Mouse (Mus musculus): ENCODE measurements at regions not wholly inside any gene's neighbourhood (a gene's known extent, or its start where the extent isn't known, plus 50 kb on each side); places are given as distances from the start of the nearest gene placed in this dataset.

- H3K4me3 ChIP-seq (ENCODE audit: low read depth, low read length): no peak overlapping the region
- peak; percentile 67 for TF ChIP-seq CTCF (IDR thresholded peaks at IDR 0.05; ENCODE audit: low read depth)
- peak; percentile 36 for ATAC-seq
- H3K36me3 ChIP-seq (ENCODE audit: control insufficient read depth, insufficient read depth): no peaks in the 10 kb centered on the region
- no peaks in the 10 kb centered on the region for H3K4me1 ChIP-seq (replicated peaks; ENCODE audit: control insufficient read depth, insufficient read depth, low read length)
- no peak overlapping the region for H3K4me2 ChIP-seq (replicated peaks; ENCODE audit: low read depth)
- H3K9ac ChIP-seq (ENCODE audit: low read depth, low read length): no peak overlapping the region
- H3K9me3 ChIP-seq (ENCODE audit: control insufficient read depth): no peaks in the 10 kb centered on the region
- H3K27me3 ChIP-seq (replicated peaks; ENCODE audit: control insufficient read depth, insufficient read depth, low read length): no peaks in the 10 kb centered on the region
- H3K27ac ChIP-seq (ENCODE audit: low read depth, low read length): no peak overlapping the region
Observed at GRCm38 (mm10) chr11:82612026-82612425, 152.1 kb downstream of the Cct6b start.

GRCm38 (mm10) chr11:82608963-82609362 is 155.2 kb downstream of the Cct6b start:
- Histone ChIP-seq H3K27ac (ENCODE audit: low read depth, low read length) (no peak overlapping the region), H3K27me3 (replicated peaks; ENCODE audit: control insufficient read depth, insufficient read depth, low read length) (no peaks in the 10 kb centered on the region), H3K4me3 (ENCODE audit: low read depth, low read length) (no peak overlapping the region), H3K9ac (ENCODE audit: low read depth, low read length) (no peak overlapping the region), H3K4me2 (replicated peaks; ENCODE audit: low read depth) (no peak overlapping the region), H3K36me3 (ENCODE audit: control insufficient read depth, insufficient read depth) (no peaks in the 10 kb centered on the region), H3K9me3 (ENCODE audit: control insufficient read depth) (no peaks in the 10 kb centered on the region), H3K4me1 (replicated peaks; ENCODE audit: control insufficient read depth, insufficient read depth, low read length) (no peaks in the 10 kb centered on the region)
- WGBS: 57% methylated on average over 1 of the region's 1 CpGs
- no peak for TF ChIP-seq CTCF (IDR thresholded peaks at IDR 0.05; ENCODE audit: low read depth)
- no peak for ATAC-seq

- Histone ChIP-seq H3K36me3 (ENCODE audit: control insufficient read depth, insufficient read depth) (no peaks in the 10 kb centered on the region), H3K4me2 (replicated peaks; ENCODE audit: low read depth) (no peak overlapping the region), H3K27ac (ENCODE audit: low read depth, low read length) (no peak overlapping the region), H3K4me1 (replicated peaks; ENCODE audit: control insufficient read depth, insufficient read depth, low read length) (no peaks in the 10 kb centered on the region), H3K9ac (ENCODE audit: low read depth, low read length) (no peak overlapping the region), H3K9me3 (ENCODE audit: control insufficient read depth) (no peaks in the 10 kb centered on the region), H3K27me3 (replicated peaks; ENCODE audit: control insufficient read depth, insufficient read depth, low read length) (no peaks in the 10 kb centered on the region), H3K4me3 (ENCODE audit: low read depth, low read length) (no peak overlapping the region)
- no peak for ATAC-seq
- 67% methylated on average over 5 of the region's 5 CpGs for WGBS
- no peak for TF ChIP-seq CTCF (IDR thresholded peaks at IDR 0.05; ENCODE audit: low read depth)
Observed at GRCm38 (mm10) chr11:82607661-82608060, 156.5 kb downstream of the Cct6b start.

- no peak for TF ChIP-seq CTCF (IDR thresholded peaks at IDR 0.05; ENCODE audit: low read depth)
- no peak overlapping the region for H3K4me2 ChIP-seq (replicated peaks; ENCODE audit: low read depth)
- H3K36me3 ChIP-seq (ENCODE audit: control insufficient read depth, insufficient read depth): no peaks in the 10 kb centered on the region
- no peaks in the 10 kb centered on the region; the same call in 1 of the 2 replicates for H3K27me3 ChIP-seq (replicated peaks; ENCODE audit: control insufficient read depth, insufficient read depth, low read length)
- no peak for ATAC-seq
- no peak overlapping the region for H3K9ac ChIP-seq (ENCODE audit: low read depth, low read length)
- no peak overlapping the region for H3K4me3 ChIP-seq (ENCODE audit: low read depth, low read length)
- no peak overlapping the region for H3K27ac ChIP-seq (ENCODE audit: low read depth, low read length)
- H3K9me3 ChIP-seq (ENCODE audit: control insufficient read depth): no peaks in the 10 kb centered on the region
- H3K4me1 ChIP-seq (replicated peaks; ENCODE audit: control insufficient read depth, insufficient read depth, low read length): no peaks in the 10 kb centered on the region
- 52% methylated on average over 7 of the region's 7 CpGs for WGBS
Observed at GRCm38 (mm10) chr11:82604251-82604835, 159.8 kb downstream of the Cct6b start.

- Histone ChIP-seq H3K36me3 (ENCODE audit: control insufficient read depth, insufficient read depth) (no peaks in the 10 kb centered on the region), H3K9ac (ENCODE audit: low read depth, low read length) (no peak overlapping the region), H3K4me3 (ENCODE audit: low read depth, low read length) (no peak overlapping the region), H3K27me3 (replicated peaks; ENCODE audit: control insufficient read depth, insufficient read depth, low read length) (no peaks in the 10 kb centered on the region; the same call in 1 of the 2 replicates), H3K27ac (ENCODE audit: low read depth, low read length) (no peak overlapping the region), H3K9me3 (ENCODE audit: control insufficient read depth) (no peaks in the 10 kb centered on the region), H3K4me1 (replicated peaks; ENCODE audit: control insufficient read depth, insufficient read depth, low read length) (no peaks in the 10 kb centered on the region), H3K4me2 (replicated peaks; ENCODE audit: low read depth) (no peak overlapping the region)
- WGBS: 14% methylated on average over 11 of the region's 11 CpGs
- ATAC-seq: no peak
- TF ChIP-seq CTCF (IDR thresholded peaks at IDR 0.05; ENCODE audit: low read depth): no peak
Observed at GRCm38 (mm10) chr11:82602818-82603217, 161.3 kb downstream of the Cct6b start.

GRCm38 (mm10) chr11:82602250-82602649 is 161.9 kb downstream of the Cct6b start:
- no peak overlapping the region for H3K4me3 ChIP-seq (ENCODE audit: low read depth, low read length)
- ATAC-seq: no peak
- TF ChIP-seq CTCF (IDR thresholded peaks at IDR 0.05; ENCODE audit: low read depth): no peak
- H3K27ac ChIP-seq (ENCODE audit: low read depth, low read length): no peak overlapping the region
- H3K27me3 ChIP-seq (replicated peaks; ENCODE audit: control insufficient read depth, insufficient read depth, low read length): no peaks in the 10 kb centered on the region; the same call in 1 of the 2 replicates
- no peak overlapping the region for H3K4me2 ChIP-seq (replicated peaks; ENCODE audit: low read depth)
- H3K9ac ChIP-seq (ENCODE audit: low read depth, low read length): no peak overlapping the region
- no peaks in the 10 kb centered on the region for H3K36me3 ChIP-seq (ENCODE audit: control insufficient read depth, insufficient read depth)
- H3K4me1 ChIP-seq (replicated peaks; ENCODE audit: control insufficient read depth, insufficient read depth, low read length): no peaks in the 10 kb centered on the region
- no peaks in the 10 kb centered on the region for H3K9me3 ChIP-seq (ENCODE audit: control insufficient read depth)
- WGBS: 46% methylated on average over 2 of the region's 2 CpGs

GRCm38 (mm10) chr11:82600151-82600550 is 164.0 kb downstream of the Cct6b start:
- no peak for TF ChIP-seq CTCF (IDR thresholded peaks at IDR 0.05; ENCODE audit: low read depth)
- H3K9me3 ChIP-seq (ENCODE audit: control insufficient read depth): no peaks in the 10 kb centered on the region
- 70% methylated on average over 9 of the region's 9 CpGs for WGBS
- no peak overlapping the region for H3K27ac ChIP-seq (ENCODE audit: low read depth, low read length)
- no peaks in the 10 kb centered on the region for H3K36me3 ChIP-seq (ENCODE audit: control insufficient read depth, insufficient read depth)
- H3K4me3 ChIP-seq (ENCODE audit: low read depth, low read length): no peak overlapping the region
- no peaks in the 10 kb centered on the region for H3K4me1 ChIP-seq (replicated peaks; ENCODE audit: control insufficient read depth, insufficient read depth, low read length)
- H3K27me3 ChIP-seq (replicated peaks; ENCODE audit: control insufficient read depth, insufficient read depth, low read length): peaks cover 4% of the 10 kb centered on the region; the same call in 1 of the 2 replicates
- no peak overlapping the region for H3K9ac ChIP-seq (ENCODE audit: low read depth, low read length)
- ATAC-seq: no peak
- no peak overlapping the region for H3K4me2 ChIP-seq (replicated peaks; ENCODE audit: low read depth)

Measured in intestine, postnatal 0 days (tissue).